In the genomic region with DNA sequence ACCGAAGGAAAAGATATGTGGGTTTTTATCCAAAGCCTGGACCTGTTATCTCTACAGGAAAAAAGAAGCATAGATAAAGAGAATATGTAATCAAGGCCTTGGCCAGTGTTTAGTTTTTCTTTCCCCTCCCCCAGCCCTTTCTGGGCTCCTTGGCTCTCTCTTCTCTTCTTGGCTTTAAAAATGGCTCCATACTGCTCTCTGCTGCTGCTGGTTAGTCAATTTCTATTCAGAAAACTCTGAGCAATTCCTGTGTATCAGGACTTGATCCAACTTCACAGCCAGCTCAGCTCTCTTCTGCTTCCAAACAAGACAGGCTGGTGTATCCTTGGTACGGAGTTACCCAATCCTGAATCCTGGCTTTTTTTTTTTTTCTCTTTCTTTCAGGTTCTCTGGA, we compare ENCODE assay signal across 9 mouse cellular contexts.
DNase-seq lines count a peak whose midpoint lies in the region; ATAC-seq and TF ChIP-seq lines count a peak whose summit lies in the region.
"Had no signal": no experiment of that assay in that cellular context is flagged by ENCODE, and none has a peak within 500 bp of the region (broad histone marks: within the 10 kb centered on the region; RNA-seq: fewer than 3 reads in every experiment).

No protein-coding gene starts in this region.

- no peak overlapping the region for H3K9ac ChIP-seq in forebrain, postnatal 0 days
- no peak overlapping the region for H3K9ac ChIP-seq in hindbrain, embryonic 16.5 days (ENCODE audit: low read depth, low read length)
- H3K9ac ChIP-seq: limb, embryonic 13.5 days had no signal

- no peaks in the 10 kb centered on the region for H3K27me3 ChIP-seq in forebrain, postnatal 0 days (ENCODE audit: insufficient read depth, low read length)
- H3K27me3 ChIP-seq in hindbrain, embryonic 16.5 days (replicated peaks; ENCODE audit: control insufficient read depth, insufficient read depth, low read length) = no peaks in the 10 kb centered on the region
- H3K27me3 ChIP-seq: limb, embryonic 13.5 days had no signal

- H3K9me3 ChIP-seq in forebrain, postnatal 0 days (ENCODE audit: low read length) = no peaks in the 10 kb centered on the region
- no peaks in the 10 kb centered on the region for H3K9me3 ChIP-seq in hindbrain, embryonic 16.5 days (ENCODE audit: control insufficient read depth, low read length)
- H3K9me3 ChIP-seq: limb, embryonic 13.5 days had no signal

- peak overlapping the region; percentile 2; the same call in 1 of the 2 replicates for H3K27ac ChIP-seq in forebrain, postnatal 0 days (ENCODE audit: low read depth, low read length)
- H3K27ac ChIP-seq in hindbrain, embryonic 16.5 days (ENCODE audit: low read depth, low read length) = no peak overlapping the region
- H3K27ac ChIP-seq: limb, embryonic 13.5 days had no signal

- H3K4me3 ChIP-seq in forebrain, postnatal 0 days (ENCODE audit: low read depth, low read length) = no peak overlapping the region
- H3K4me3 ChIP-seq in hindbrain, embryonic 16.5 days (ENCODE audit: low read length) = no peak overlapping the region
- H3K4me3 ChIP-seq: limb, embryonic 13.5 days had no signal

- intact Hi-C loops in left cerebral cortex, postnatal 4 days (cut with DNase I) = no loop called here

- WGBS in forebrain, postnatal 0 days = 18% methylated on average over 2 of the region's 2 CpGs
- 47% methylated on average over 2 of the region's 2 CpGs for WGBS in hindbrain, embryonic 16.5 days

- H3K4me2 ChIP-seq in forebrain, postnatal 0 days (ENCODE audit: low read depth) = no peak overlapping the region
- H3K4me2 ChIP-seq in hindbrain, embryonic 16.5 days (ENCODE audit: low read length) = no peak overlapping the region
- H3K4me2 ChIP-seq: limb, embryonic 13.5 days had no signal

- DNase-seq in gastrocnemius, postnatal 25 days = peak; percentile 4
- no peak for DNase-seq in gastrocnemius, postnatal 10 days
- DNase-seq in brain, embryonic 18.5 days (ENCODE audit: low read depth, low spot score) = peak; percentile 86
- peak; percentile 90 for DNase-seq in forebrain, postnatal 0 days
- DNase-seq in left cerebral cortex, postnatal 4 days = peak; percentile 52
- peak; percentile 37 for DNase-seq in right cerebral cortex, adult 18-20 months

- H3K36me3 ChIP-seq in forebrain, postnatal 0 days (ENCODE audit: insufficient read depth) = no peaks in the 10 kb centered on the region
- no peaks in the 10 kb centered on the region for H3K36me3 ChIP-seq in hindbrain, embryonic 16.5 days (ENCODE audit: control insufficient read depth, insufficient read depth, low read length)
- H3K36me3 ChIP-seq: limb, embryonic 13.5 days had no signal

- peaks cover 6% of the 10 kb centered on the region; the same call in 1 of the 2 replicates for H3K4me1 ChIP-seq in forebrain, postnatal 0 days (ENCODE audit: insufficient read depth)
- H3K4me1 ChIP-seq in hindbrain, embryonic 16.5 days (ENCODE audit: control insufficient read depth, insufficient read depth, low read depth, low read length) = peaks cover 12% of the 10 kb centered on the region

- TF ChIP-seq CTCF in forebrain, postnatal 0 days (IDR thresholded peaks at IDR 0.05; ENCODE audit: low read depth) = peak; percentile 66

- peak; percentile 92 for ATAC-seq in forebrain, postnatal 0 days
- peak; percentile 94 for ATAC-seq in hindbrain, embryonic 16.5 days
- ATAC-seq in inflammation-experienced regulatory T-cells, adult 6 months = no peak
